Mouse (Mus musculus) midbrain, embryonic 16.5 days (tissue): ENCODE results near the gene Rpn1. TPM values are rescaled to one million over a fixed set of nuclear protein-coding genes. Genes with fewer than 3 reads are reported as not detected.
A peak's percentile ranks its signal among the peaks of the same experiment; 100 is the strongest.
"Not testable (repeated sequence)": the region's sequence is repeated elsewhere in the genome, so short reads cannot be mapped to it uniquely, and the experiment has no call there.

Experiments
- ATAC-seq: fragments of 200-750 bp; cut with Nextera tagmentation; 2 replicates; pipeline ENCODE4 v1.8.0; 2017; ENCODE audit warnings: moderate TSS enrichment
- H3K27ac ChIP-seq: fragments of 300-500 bp; sonication (generic); 2 replicates; pipeline ENCODE4 v1.5.1; 2014; ENCODE audit warnings: mild to moderate bottlenecking, low read length, mixed read lengths
- H3K27me3 ChIP-seq: fragments of 300-500 bp; sonication (generic); 2 replicates; pipeline ENCODE4 v1.6.1; 2014; ENCODE audit warnings: low read depth, low read length, mixed read lengths; ENCODE audit not compliant: control insufficient read depth, insufficient read depth
- H3K36me3 ChIP-seq: fragments of 300-500 bp; sonication (generic); 2 replicates; pipeline ENCODE4 v1.6.1; 2014; ENCODE audit warnings: mild to moderate bottlenecking, low read length, moderate library complexity, mixed read lengths; ENCODE audit not compliant: control insufficient read depth, insufficient read depth
- H3K4me1 ChIP-seq: fragments of 300-500 bp; sonication (generic); 2 replicates; pipeline ENCODE4 v1.6.1; 2014; ENCODE audit warnings: mild to moderate bottlenecking, low read length, mixed read lengths; ENCODE audit not compliant: control insufficient read depth, insufficient read depth
- H3K4me2 ChIP-seq: fragments of 300-500 bp; sonication (generic); 2 replicates; pipeline ENCODE4 v1.6.1; 2014; ENCODE audit warnings: mild to moderate bottlenecking, low read length, mixed read lengths
- H3K4me3 ChIP-seq: fragments of 300-500 bp; sonication (generic); 2 replicates; pipeline ENCODE4 v1.5.1; 2014; ENCODE audit warnings: low read depth, mild to moderate bottlenecking, low read length, moderate library complexity, mixed read lengths
- H3K9ac ChIP-seq: fragments of 300-500 bp; sonication (generic); 2 replicates; pipeline ENCODE4 v1.6.1; 2014; ENCODE audit warnings: low read depth, low read length, mixed read lengths
- H3K9me3 ChIP-seq: fragments of 300-500 bp; sonication (generic); replicated peaks from 2 replicates; pipeline ENCODE4 v1.6.1; 2014; ENCODE audit warnings: mild to moderate bottlenecking, low read length, mixed read lengths; ENCODE audit not compliant: control insufficient read depth, poor library complexity, severe bottlenecking
- WGBS: fragments of 180-500 bp; shearing (Covaris S2); extraction: QIAGEN DNeasy Blood & Tissue Kit; methylation state at CpG from one replicate; pipeline ENCODE4 v1.1.7; 2014; 5-methylcytosine and 5-hydroxymethylcytosine counted together
- polyA plus RNA-seq: library from polyadenylated mRNA; unstranded; fragments of >200 nt; fragmentation: Nextera tagmentation; extraction: Ambion mirVana; gene quantifications from 2 replicates; pipeline ENCODE4 v1.2.1, GENCODE M21; 2015

The Rpn1 gene
- polyA plus RNA-seq, 1 experiment from 2014 or later = 321 TPM

- H3K27me3 ChIP-seq = no peaks in the 10 kb centered on the region
- no peaks in the 10 kb centered on the region for H3K9me3 ChIP-seq
- 0 out of 2 replicates have a peak, but pooled peaks cover 2% of the 10 kb centered on the region for H3K4me1 ChIP-seq
- no peaks in the 10 kb centered on the region for H3K36me3 ChIP-seq
- ATAC-seq = no peak
- no peak overlapping the region for H3K4me3 ChIP-seq
- no peak overlapping the region for H3K9ac ChIP-seq
- no peak overlapping the region for H3K4me2 ChIP-seq
- no peak overlapping the region for H3K27ac ChIP-seq
- 84% methylated on average over 2 of the region's 2 CpGs for WGBS
These were observed 37.5 kb downstream of the Rpn1 start for GRCm38 (mm10) chr6:88121781-88122180.

- peak overlapping the region; percentile 42 for H3K4me2 ChIP-seq
- peak overlapping the region; percentile 50; the same call in 1 of the 2 replicates for H3K9ac ChIP-seq
- ATAC-seq = 0 out of 2 replicates have a peak, but pooled peaks have one; percentile 17
- H3K4me3 ChIP-seq = no peak overlapping the region
- 0 out of 2 replicates have a peak, but pooled peaks cover 2% of the 10 kb centered on the region for H3K4me1 ChIP-seq
- 42% methylated on average over 11 of the region's 11 CpGs for WGBS
- H3K27ac ChIP-seq = no peak overlapping the region
- H3K27me3 ChIP-seq = no peaks in the 10 kb centered on the region
- H3K9me3 ChIP-seq = no peaks in the 10 kb centered on the region
- no peaks in the 10 kb centered on the region for H3K36me3 ChIP-seq
These were observed 39.0 kb downstream of the Rpn1 start for GRCm38 (mm10) chr6:88123150-88123857.

- H3K27ac ChIP-seq = no peak overlapping the region
- H3K9ac ChIP-seq = peak overlapping the region; percentile 50; the same call in 1 of the 2 replicates
- H3K4me1 ChIP-seq = 0 out of 2 replicates have a peak, but pooled peaks cover 2% of the 10 kb centered on the region
- H3K9me3 ChIP-seq = no peaks in the 10 kb centered on the region
- H3K4me3 ChIP-seq = no peak overlapping the region
- peak; percentile 88 for ATAC-seq
- no peaks in the 10 kb centered on the region for H3K27me3 ChIP-seq
- H3K4me2 ChIP-seq = peak overlapping the region; percentile 42
- WGBS = under 1% methylated on average over 9 of the region's 9 CpGs
- H3K36me3 ChIP-seq = no peaks in the 10 kb centered on the region
These were observed 39.6 kb downstream of the Rpn1 start for GRCm38 (mm10) chr6:88123858-88124261.

- 72% methylated on average over 4 of the region's 4 CpGs for WGBS
- no peak overlapping the region for H3K27ac ChIP-seq
- H3K36me3 ChIP-seq = no peaks in the 10 kb centered on the region
- 0 out of 2 replicates have a peak, but pooled peaks cover 2% of the 10 kb centered on the region for H3K4me1 ChIP-seq
- H3K9ac ChIP-seq = no peak overlapping the region
- no peak overlapping the region for H3K4me2 ChIP-seq
- no peaks in the 10 kb centered on the region for H3K9me3 ChIP-seq
- no peak for ATAC-seq
- H3K27me3 ChIP-seq = no peaks in the 10 kb centered on the region
- no peak overlapping the region for H3K4me3 ChIP-seq
These were observed 40.3 kb downstream of the Rpn1 start for GRCm38 (mm10) chr6:88124551-88124950.

- not testable (repeated sequence) for ATAC-seq, H3K9ac ChIP-seq, H3K4me2 ChIP-seq, H3K27me3 ChIP-seq, H3K4me3 ChIP-seq, H3K36me3 ChIP-seq, H3K4me1 ChIP-seq, H3K27ac ChIP-seq, H3K9me3 ChIP-seq
- 90% methylated on average over 10 of the region's 10 CpGs for WGBS
These were observed 41.5 kb downstream of the Rpn1 start for GRCm38 (mm10) chr6:88125815-88126214.

- Histone ChIP-seq H3K36me3 (no peaks in the 10 kb centered on the region), H3K27me3 (no peaks in the 10 kb centered on the region), H3K4me2 (peak overlapping the region; percentile 43; the same call in 1 of the 2 replicates), H3K4me1 (peaks cover 12% of the 10 kb centered on the region; the same call in 1 of the 2 replicates), H3K9me3 (no peaks in the 10 kb centered on the region), H3K27ac (peak overlapping the region; percentile 17), H3K4me3 (no peak overlapping the region), H3K9ac (0 out of 2 replicates have a peak overlapping the region, but pooled peaks have one; percentile 21)
- ATAC-seq = peak; percentile 29; the same call in 1 of the 2 replicates
- 13% methylated on average over 5 of the region's 5 CpGs for WGBS
These were observed 47.2 kb downstream of the Rpn1 start for GRCm38 (mm10) chr6:88131521-88131920.

GRCm38 (mm10) chr6:88132051-88132450 lies 47.8 kb downstream of the Rpn1 start:
- under 1% methylated on average over 17 of the region's 17 CpGs for WGBS
- H3K4me1 ChIP-seq = peaks cover 13% of the 10 kb centered on the region; the same call in 1 of the 2 replicates
- peak; percentile 87 for ATAC-seq
- H3K9ac ChIP-seq = peak overlapping the region; percentile 1; the same call in 1 of the 2 replicates
- no peaks in the 10 kb centered on the region for H3K27me3 ChIP-seq
- no peaks in the 10 kb centered on the region for H3K36me3 ChIP-seq
- H3K4me2 ChIP-seq = peak overlapping the region; percentile 43
- H3K27ac ChIP-seq = peak overlapping the region; percentile 17
- no peaks in the 10 kb centered on the region for H3K9me3 ChIP-seq
- H3K4me3 ChIP-seq = no peak overlapping the region

GRCm38 (mm10) chr6:88133061-88133460 lies 48.8 kb downstream of the Rpn1 start:
- 78% methylated on average over 6 of the region's 6 CpGs for WGBS
- no peaks in the 10 kb centered on the region for H3K27me3 ChIP-seq
- H3K9ac ChIP-seq = no peak overlapping the region
- H3K27ac ChIP-seq = no peak overlapping the region
- H3K4me1 ChIP-seq = peaks cover 13% of the 10 kb centered on the region; the same call in 1 of the 2 replicates
- no peak for ATAC-seq
- H3K4me3 ChIP-seq = no peak overlapping the region
- H3K9me3 ChIP-seq = no peaks in the 10 kb centered on the region
- no peaks in the 10 kb centered on the region for H3K36me3 ChIP-seq
- no peak overlapping the region for H3K4me2 ChIP-seq

GRCm38 (mm10) chr6:88133878-88134277 lies 49.6 kb downstream of the Rpn1 start:
- H3K4me2 ChIP-seq = no peak overlapping the region
- 61% methylated on average over 6 of the region's 6 CpGs for WGBS
- no peaks in the 10 kb centered on the region for H3K9me3 ChIP-seq
- H3K36me3 ChIP-seq = no peaks in the 10 kb centered on the region
- no peak overlapping the region for H3K4me3 ChIP-seq
- H3K4me1 ChIP-seq = peaks cover 13% of the 10 kb centered on the region; the same call in 1 of the 2 replicates
- ATAC-seq = no peak
- H3K27me3 ChIP-seq = no peaks in the 10 kb centered on the region
- H3K9ac ChIP-seq = no peak overlapping the region
- no peak overlapping the region for H3K27ac ChIP-seq
